Mouse (Mus musculus) liver, embryonic 14 days (tissue): ENCODE measurements around the gene Zdhhc4. TPM values are rescaled to one million over a fixed set of nuclear protein-coding genes. Genes with fewer than 3 reads are reported as not detected.

Source experiments
- polyA plus RNA-seq: library from polyadenylated mRNA; depleted of rRNA; stranded (reverse); fragments of >200 nt; gene quantifications from 2 replicates; pipeline ENCODE4 v1.2.3, GENCODE M21; 2012; rRNA removed

Zdhhc4 gene
- 15.1 and 16.1 TPM in 2 replicates for polyA plus RNA-seq

DNA sequence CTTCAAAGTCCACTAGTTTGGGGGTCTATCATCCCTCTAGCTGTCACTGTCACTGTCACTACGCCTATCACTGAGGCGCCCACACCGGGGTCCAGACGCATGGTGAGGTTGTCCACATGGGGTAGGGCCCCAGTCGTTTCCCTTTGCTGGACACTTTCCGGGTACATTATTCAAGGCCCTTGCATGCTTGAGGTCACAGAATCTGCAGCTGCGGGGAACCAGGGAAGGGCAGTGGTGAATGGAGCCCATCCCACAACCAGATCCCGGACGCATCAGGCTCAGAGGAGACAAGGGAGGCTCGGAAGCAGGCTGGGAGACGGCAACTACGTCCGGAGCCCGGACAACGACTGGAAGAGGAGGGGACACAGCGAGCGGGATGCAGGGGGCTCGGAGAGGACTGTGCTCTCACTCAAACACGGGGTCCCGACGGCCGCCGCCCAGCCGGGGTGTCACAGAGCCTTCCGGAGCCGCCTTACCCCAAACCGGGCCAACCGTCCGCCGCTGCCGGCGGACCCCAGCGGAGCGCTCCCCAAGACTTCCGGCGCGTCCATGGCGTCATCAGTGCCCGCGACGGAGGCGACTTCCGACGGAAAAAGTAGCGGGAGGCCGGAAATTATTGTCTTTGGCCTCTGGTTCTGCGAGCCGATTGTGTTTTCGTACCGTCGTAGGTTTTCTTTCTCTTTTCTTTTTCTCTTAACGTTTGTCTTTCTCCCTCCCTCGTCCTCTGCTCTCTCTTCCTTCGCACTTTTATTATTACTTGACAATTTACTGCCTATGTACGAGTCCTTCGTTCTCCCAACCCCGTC is at the start of gene Zdhhc4:
Gene Zdhhc4 (minus strand): TSS at position 567 of the 806 bp plus-strand sequence.

DNA sequence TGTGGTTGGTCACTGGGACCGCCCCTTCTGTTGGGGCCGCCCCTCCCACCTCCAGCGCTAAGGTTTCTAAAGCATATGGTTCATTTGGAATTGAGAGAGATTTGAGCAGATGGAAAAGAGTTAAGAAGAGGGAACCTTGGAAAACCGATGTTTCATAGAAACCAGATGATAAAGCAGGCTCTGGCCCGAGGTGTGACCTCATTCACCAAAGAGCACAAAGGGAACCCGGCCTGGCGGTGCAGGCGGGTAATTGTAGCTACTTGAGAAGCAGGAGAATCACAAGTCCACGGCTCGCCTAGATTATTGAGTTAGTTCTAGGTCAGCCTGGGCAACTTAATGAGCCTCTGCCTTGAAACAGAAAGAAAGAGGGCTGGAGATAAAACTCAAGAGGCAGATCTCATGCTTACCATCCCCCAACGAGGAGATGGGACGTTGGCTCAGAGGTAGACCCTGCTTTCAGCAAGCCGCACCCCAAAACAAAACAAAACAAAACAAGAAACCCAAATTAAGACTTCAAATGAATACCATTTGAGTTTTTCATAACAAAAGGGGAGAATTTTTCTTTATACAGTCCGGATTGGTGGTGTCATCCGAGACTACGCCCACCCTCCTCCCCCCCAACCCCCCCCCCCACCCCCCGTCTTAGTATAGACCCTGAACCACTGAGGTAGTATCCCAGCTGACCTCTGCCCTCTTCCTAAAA is 27.8 kb upstream of the Zdhhc4 start, which contains the start of gene Grid2ip:
Gene Grid2ip (plus strand): TSS at position 653 of the 703 bp plus-strand sequence.

DNA sequence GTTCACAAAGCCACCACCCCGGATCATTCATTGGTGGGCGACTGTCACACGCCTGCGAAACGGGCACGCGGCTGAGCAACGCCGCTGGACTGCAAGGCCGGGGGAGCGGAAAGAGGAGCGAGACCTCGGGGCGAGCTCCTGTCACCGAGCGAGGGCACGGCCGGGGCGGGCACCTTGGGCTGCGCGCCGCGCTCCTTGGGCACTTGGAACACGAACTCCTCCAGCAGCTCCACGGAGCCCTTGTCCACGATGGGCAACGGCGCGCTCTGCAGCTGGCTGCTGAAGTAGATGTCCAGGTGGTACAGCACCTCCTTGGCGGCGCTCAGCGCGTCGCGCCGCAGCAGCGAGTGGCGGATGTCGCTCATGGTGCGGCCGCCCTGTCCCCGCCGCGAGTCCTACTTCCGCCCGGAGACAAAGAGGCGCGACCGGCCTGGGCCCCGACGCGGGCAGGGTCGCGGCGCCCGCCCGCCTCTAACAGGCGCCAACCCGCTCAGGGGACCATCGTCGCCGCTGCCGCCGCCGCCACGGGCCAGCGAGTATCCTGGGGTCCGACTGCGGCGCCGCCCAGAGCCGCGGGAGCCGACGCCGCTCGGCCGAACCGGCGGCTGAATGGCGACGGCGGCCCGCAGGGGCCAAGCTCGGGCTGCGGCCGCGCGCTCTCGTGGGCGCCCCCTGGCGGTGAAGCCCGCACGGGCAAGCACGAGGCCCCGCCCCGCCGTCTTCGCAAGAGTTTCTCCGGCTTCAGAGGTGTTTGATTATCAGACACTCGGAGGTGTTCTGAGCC is 14.1 kb downstream of the Zdhhc4 start, which contains the start of gene E130309D02Rik:
Gene E130309D02Rik (minus strand): TSS at position 631 of the 784 bp plus-strand sequence.

DNA sequence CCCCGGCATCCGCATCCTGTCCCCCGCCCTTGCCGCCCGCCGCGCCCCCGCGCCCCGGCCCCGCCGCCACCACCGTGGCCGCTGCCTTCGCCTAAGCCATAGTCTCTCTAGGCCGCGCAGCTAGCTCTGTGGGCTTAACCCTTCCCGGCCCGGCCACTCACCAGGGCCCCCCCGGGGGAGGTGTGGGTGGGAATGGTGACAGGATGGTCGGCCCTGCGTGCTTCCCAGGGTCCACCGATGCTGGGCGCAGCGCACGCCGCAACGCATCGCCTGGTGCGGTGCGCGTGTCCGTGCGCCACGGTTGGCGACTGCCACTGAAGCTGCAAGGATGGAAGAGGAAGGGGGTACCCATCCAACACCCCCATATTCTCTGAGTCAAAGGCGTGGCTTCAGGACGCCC is 35.7 kb downstream of the Zdhhc4 start, which contains the start of gene Zfp853:
Gene Zfp853 (minus strand): TSS at position 220 of the 400 bp plus-strand sequence.

DNA sequence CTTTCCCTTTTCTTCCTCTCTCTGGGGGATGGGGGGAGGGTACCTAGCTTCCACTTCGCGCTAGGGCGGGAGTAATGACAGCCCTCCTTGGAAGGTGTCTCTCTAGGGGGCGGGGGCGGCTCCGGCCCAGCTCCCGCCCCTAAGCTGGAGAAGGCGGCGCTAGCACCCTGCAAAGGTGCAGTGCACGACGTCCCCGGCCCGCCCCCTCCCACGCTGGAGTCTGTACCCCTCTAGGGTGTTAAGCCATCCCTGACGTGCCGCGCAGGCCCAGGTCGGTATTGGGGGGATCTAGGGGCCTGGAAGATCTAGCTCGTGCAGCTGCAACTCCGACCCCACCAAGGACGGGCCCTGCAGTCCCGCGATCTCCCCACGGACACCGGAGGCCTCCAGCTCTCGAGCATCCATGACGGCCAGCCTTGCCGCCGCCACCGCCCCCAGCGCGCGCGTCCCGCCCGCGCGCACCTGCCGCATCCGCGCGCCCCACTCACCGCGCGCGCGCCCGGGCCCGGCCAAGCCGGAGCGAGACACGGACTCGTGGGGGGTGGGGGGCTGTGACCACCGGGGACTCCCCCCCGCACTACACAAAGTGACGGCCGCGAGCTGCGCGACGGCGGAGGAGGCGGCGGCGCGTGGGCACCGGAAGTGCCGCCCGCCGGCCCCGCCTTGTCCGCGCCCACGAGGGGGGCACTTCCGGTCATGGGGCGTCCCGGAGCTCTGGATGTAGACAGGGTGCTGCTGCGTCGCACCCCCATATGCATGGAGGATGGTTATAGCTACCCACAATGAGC is 59.5 kb downstream of the Zdhhc4 start, which contains the start of gene Zfp316:
Gene Zfp316 (minus strand): TSS at position 660 of the 788 bp plus-strand sequence.

Other genes starting within 250 kb of the Zdhhc4 start
- gene Rnf216, start 216.3 kb downstream of the Zdhhc4 start, polyA plus RNA-seq: 9.2 and 9.6 TPM in 2 replicates
- not detected in 2 replicates for gene Olfr718-ps1, start 181.7 kb downstream of the Zdhhc4 start, polyA plus RNA-seq
- gene Rbak, start 148.5 kb downstream of the Zdhhc4 start, polyA plus RNA-seq: 1.9 and 2.0 TPM in 2 replicates
- gene Spdye4b, start 148.2 kb downstream of the Zdhhc4 start, polyA plus RNA-seq: not detected in 2 replicates
- not detected in 2 replicates for gene Spdye4a, start 102.4 kb downstream of the Zdhhc4 start, polyA plus RNA-seq
- 2.1 and 2.3 TPM in 2 replicates for gene Zfp12, start 94.1 kb downstream of the Zdhhc4 start, polyA plus RNA-seq
- 0.27 and 0.32 TPM in 2 replicates for gene Zfp316, start 59.2 kb downstream of the Zdhhc4 start, polyA plus RNA-seq
- 0.06 and 0.08 TPM in 2 replicates for gene Zfp853, start 35.6 kb downstream of the Zdhhc4 start, polyA plus RNA-seq
- gene E130309D02Rik, start 13.9 kb downstream of the Zdhhc4 start, polyA plus RNA-seq: 10.8 and 13.9 TPM in 2 replicates
- 0.01 and 0.02 TPM in 2 replicates for gene Grid2ip, start 28.1 kb upstream of the Zdhhc4 start, polyA plus RNA-seq
- gene Kdelr2, start 74.6 kb upstream of the Zdhhc4 start, polyA plus RNA-seq: 35.5 and 44.9 TPM in 2 replicates
- gene Daglb, start 135.3 kb upstream of the Zdhhc4 start, polyA plus RNA-seq: 4.0 and 5.2 TPM in 2 replicates
- gene Rac1, start 198.8 kb upstream of the Zdhhc4 start, polyA plus RNA-seq: 111 and 124 TPM in 2 replicates